Mouse (Mus musculus) heart, adult 8-10 months (tissue): ENCODE results near the gene Zfand2b. TPM values are rescaled to one million over a fixed set of nuclear protein-coding genes. Genes with fewer than 3 reads are reported as not detected.
A peak's percentile ranks its signal among the peaks of the same experiment; 100 is the strongest.

Experiments used
- DNase-seq: peaks from one replicate; pipeline ENCODE4 v3.0.0; 2022; ENCODE audit warnings: low spot score
- total RNA-seq, 4 experiments: library from RNA; stranded (reverse); gene quantifications; 2 replicates each; pipeline ENCODE4 v1.2.4; 2022

Zfand2b gene
- total RNA-seq, 4 experiments from 2014 or later: 14.6 to 16.9 (median 15.7) TPM

- DNase-seq: no peak
Observed at GRCm38 (mm10) chr1:75159540-75160255, 8.7 kb upstream of the Zfand2b start.

GRCm38 (mm10) chr1:75160256-75160617, 8.2 kb upstream of the Zfand2b start:
- no peak for DNase-seq

GRCm38 (mm10) chr1:75168093-75168471, 364 bp upstream of the Zfand2b start:
- no peak for DNase-seq

GRCm38 (mm10) chr1:75179334-75180104, 11.1 kb downstream of the Zfand2b start:
- peak; percentile 27 for DNase-seq

- DNase-seq: peak; percentile 88
Observed at GRCm38 (mm10) chr1:75180105-75180590, 11.7 kb downstream of the Zfand2b start, which contains the start of gene Abcb6. Gene Abcb6, minus strand, starts transcription at chr1:75180392.

GRCm38 (mm10) chr1:75180741-75181140, 12.3 kb downstream of the Zfand2b start:
- DNase-seq: no peak

GRCm38 (mm10) chr1:75181377-75181870, 13.0 kb downstream of the Zfand2b start:
- DNase-seq: no peak

- DNase-seq: no peak
Observed at GRCm38 (mm10) chr1:75182160-75182559, 13.7 kb downstream of the Zfand2b start.

- no peak for DNase-seq
Observed at GRCm38 (mm10) chr1:75185495-75185894, 17.0 kb downstream of the Zfand2b start.

GRCm38 (mm10) chr1:75187126-75187525, 18.7 kb downstream of the Zfand2b start:
- DNase-seq: no peak

- no peak for DNase-seq
Observed at GRCm38 (mm10) chr1:75187914-75188483, 19.6 kb downstream of the Zfand2b start.

- DNase-seq: no peak
Observed at GRCm38 (mm10) chr1:75190577-75190976, 22.1 kb downstream of the Zfand2b start.

GRCm38 (mm10) chr1:75191258-75191621, 22.8 kb downstream of the Zfand2b start:
- DNase-seq: no peak

GRCm38 (mm10) chr1:75191622-75192402, 23.4 kb downstream of the Zfand2b start, which contains the start of the genes Ankzf1 and Atg9a:
Gene Ankzf1, plus strand, starts transcription at chr1:75192151.
Gene Atg9a, minus strand, starts transcription at chr1:75192196.
- DNase-seq: peak; percentile 98

- DNase-seq: no peak
Observed at GRCm38 (mm10) chr1:75192452-75192851, 24.0 kb downstream of the Zfand2b start.

- DNase-seq: no peak
Observed at GRCm38 (mm10) chr1:75201236-75201635, 32.8 kb downstream of the Zfand2b start.

- no peak for DNase-seq
Observed at GRCm38 (mm10) chr1:75208967-75209678, 40.7 kb downstream of the Zfand2b start.

- peak; percentile 97 for DNase-seq
Observed at GRCm38 (mm10) chr1:75210136-75211087, 42.0 kb downstream of the Zfand2b start, which contains the start of the genes Glb1l and Stk16. Gene Glb1l, minus strand, starts transcription at chr1:75210813. Gene Stk16, plus strand, starts transcription at chr1:75210838.

- no peak for DNase-seq
Observed at GRCm38 (mm10) chr1:75211141-75211708, 42.8 kb downstream of the Zfand2b start.
